Mouse (Mus musculus): ENCODE data around the gene Rit1. TPM values are rescaled to one million over a fixed set of nuclear protein-coding genes. Genes with fewer than 3 reads are reported as not detected.

Rit1 gene
- polyA plus RNA-seq (2014; fragmentation: Nextera tagmentation; extraction: Ambion mirVana) = 28.8 and 36.0 TPM in 2 replicates

DNA sequence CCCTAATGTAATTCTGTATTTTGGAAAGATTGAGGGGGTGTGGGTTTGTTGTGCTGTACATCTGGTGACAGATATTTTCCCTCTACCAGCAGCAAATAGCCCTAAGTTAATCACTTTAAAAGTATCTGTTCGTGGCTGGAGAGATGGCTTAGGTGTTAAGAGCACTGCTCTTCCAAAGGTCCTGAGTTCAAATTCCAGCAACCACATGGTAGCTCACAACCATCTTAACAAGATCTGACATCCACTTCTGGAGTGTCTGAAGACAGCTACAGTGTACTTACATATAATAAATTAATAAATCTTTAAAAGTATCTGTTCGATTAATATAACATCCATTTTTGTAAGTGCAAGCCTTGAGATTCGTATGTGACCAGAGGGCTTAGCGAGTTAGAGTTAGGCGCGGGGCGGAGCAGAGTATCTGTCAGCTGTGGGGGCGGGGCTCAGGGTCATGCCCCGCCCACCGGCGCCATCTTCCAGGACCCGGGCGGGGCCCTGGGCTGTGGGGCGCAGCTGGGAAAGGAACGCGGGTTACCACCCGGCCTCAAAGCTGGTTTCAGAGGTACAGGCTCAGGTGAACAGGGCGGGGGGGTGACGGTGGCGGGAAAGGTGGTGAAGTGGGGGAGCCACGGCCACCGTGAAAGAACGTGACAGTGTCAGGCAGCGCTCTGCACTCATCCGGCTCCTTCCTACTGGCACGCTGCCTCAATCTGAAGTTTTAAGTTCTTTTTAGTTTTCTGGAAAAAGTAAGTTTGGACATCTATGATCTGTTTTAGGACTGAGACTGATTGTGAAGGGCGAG is at the start of gene Rit1:
Rit1 (plus strand) TSS at position 440 of the 799 bp plus-strand sequence.
- 0 out of 2 replicates have a peak within 1 kb of the TSS, but pooled peaks have one; percentile 15 for H3K27ac ChIP-seq (replicated peaks; ENCODE audit: low read depth, low read length)
- peaks cover 6% of the 10 kb centered on the region for H3K36me3 ChIP-seq (ENCODE audit: control insufficient read depth, insufficient read depth, low read length)
- H3K4me2 ChIP-seq (ENCODE audit: low read depth, severe bottlenecking) = peak within 1 kb of the TSS; percentile 87
- peak within 1 kb of the TSS; percentile 64 for H3K9ac ChIP-seq (ENCODE audit: low read length)
- peak within 1 kb of the TSS; percentile 55 for H3K4me3 ChIP-seq (ENCODE audit: low read depth, low read length)
- H3K9me3 ChIP-seq (ENCODE audit: control insufficient read depth, low read length) = no peaks in the 10 kb centered on the region
- WGBS = 2% methylated on average over 27 of the region's 27 CpGs
- no peaks in the 10 kb centered on the region for H3K27me3 ChIP-seq (ENCODE audit: control insufficient read depth, insufficient read depth, low read length)
- ATAC-seq (ENCODE audit: insufficient number of reproducible peaks, low FRiP score, low TSS enrichment, low read depth) (peak; percentile 89), DNase-seq (ENCODE audit: low spot score) (peak; percentile 85)
- H3K4me1 ChIP-seq (ENCODE audit: control insufficient read depth, insufficient read depth, low read length) = peaks cover 7% of the 10 kb centered on the region; the same call in 1 of the 2 replicates

DNA sequence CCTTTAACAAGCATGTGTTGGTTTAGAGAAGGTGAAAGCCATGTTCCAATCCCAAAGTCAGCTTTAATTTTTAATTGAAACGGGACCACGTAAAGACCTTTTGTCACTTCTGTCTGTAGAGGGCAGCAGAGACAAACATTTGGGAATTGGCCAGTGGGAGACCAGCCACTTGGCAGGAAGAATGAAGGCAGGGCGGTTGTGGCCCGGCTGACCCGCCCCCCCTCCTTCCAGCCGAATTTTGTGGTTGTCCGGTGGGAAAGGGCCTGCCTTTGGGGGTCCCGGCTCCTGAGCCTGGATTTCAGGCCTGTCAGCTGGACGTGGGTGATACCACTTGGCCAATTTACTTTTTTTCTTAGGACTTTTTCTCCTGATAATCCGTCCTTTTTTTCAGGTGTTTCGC is 39.2 kb upstream of the Rit1 start:
- Histone ChIP-seq H3K36me3 (ENCODE audit: control insufficient read depth, insufficient read depth, low read length) (no peaks in the 10 kb centered on the region), H3K27me3 (ENCODE audit: control insufficient read depth, insufficient read depth, low read length) (no peaks in the 10 kb centered on the region), H3K4me1 (ENCODE audit: control insufficient read depth, insufficient read depth, low read length) (no peaks in the 10 kb centered on the region), H3K4me3 (ENCODE audit: low read depth, low read length) (no peak overlapping the region; the same call in 1 of the 2 replicates), H3K27ac (replicated peaks; ENCODE audit: low read depth, low read length) (no peak overlapping the region), H3K9me3 (ENCODE audit: control insufficient read depth, low read length) (no peaks in the 10 kb centered on the region), H3K9ac (ENCODE audit: low read length) (peak overlapping the region; percentile 45; the same call in 1 of the 2 replicates), H3K4me2 (ENCODE audit: low read depth, severe bottlenecking) (peak overlapping the region; percentile 39)
- 11% methylated on average over 11 of the region's 11 CpGs for WGBS
- ATAC-seq (ENCODE audit: insufficient number of reproducible peaks, low FRiP score, low TSS enrichment, low read depth) (peak; percentile 67; the same call in 1 of the 2 replicates), DNase-seq (ENCODE audit: low spot score) (peak; percentile 81)

- 97% methylated on average over 2 of the region's 2 CpGs for WGBS
- DNase-seq (ENCODE audit: low spot score) (no peak), ATAC-seq (ENCODE audit: insufficient number of reproducible peaks, low FRiP score, low TSS enrichment, low read depth) (no peak)
- Histone ChIP-seq H3K9me3 (ENCODE audit: control insufficient read depth, low read length) (no peaks in the 10 kb centered on the region), H3K27ac (replicated peaks; ENCODE audit: low read depth, low read length) (no peak overlapping the region), H3K4me1 (ENCODE audit: control insufficient read depth, insufficient read depth, low read length) (peaks cover 5% of the 10 kb centered on the region; the same call in 1 of the 2 replicates), H3K36me3 (ENCODE audit: control insufficient read depth, insufficient read depth, low read length) (no peaks in the 10 kb centered on the region), H3K9ac (ENCODE audit: low read length) (no peak overlapping the region), H3K4me2 (ENCODE audit: low read depth, severe bottlenecking) (no peak overlapping the region), H3K4me3 (ENCODE audit: low read depth, low read length) (no peak overlapping the region), H3K27me3 (ENCODE audit: control insufficient read depth, insufficient read depth, low read length) (no peaks in the 10 kb centered on the region)
Observed at GRCm38 (mm10) chr3:88683814-88684213, 32.8 kb upstream of the Rit1 start.

DNA sequence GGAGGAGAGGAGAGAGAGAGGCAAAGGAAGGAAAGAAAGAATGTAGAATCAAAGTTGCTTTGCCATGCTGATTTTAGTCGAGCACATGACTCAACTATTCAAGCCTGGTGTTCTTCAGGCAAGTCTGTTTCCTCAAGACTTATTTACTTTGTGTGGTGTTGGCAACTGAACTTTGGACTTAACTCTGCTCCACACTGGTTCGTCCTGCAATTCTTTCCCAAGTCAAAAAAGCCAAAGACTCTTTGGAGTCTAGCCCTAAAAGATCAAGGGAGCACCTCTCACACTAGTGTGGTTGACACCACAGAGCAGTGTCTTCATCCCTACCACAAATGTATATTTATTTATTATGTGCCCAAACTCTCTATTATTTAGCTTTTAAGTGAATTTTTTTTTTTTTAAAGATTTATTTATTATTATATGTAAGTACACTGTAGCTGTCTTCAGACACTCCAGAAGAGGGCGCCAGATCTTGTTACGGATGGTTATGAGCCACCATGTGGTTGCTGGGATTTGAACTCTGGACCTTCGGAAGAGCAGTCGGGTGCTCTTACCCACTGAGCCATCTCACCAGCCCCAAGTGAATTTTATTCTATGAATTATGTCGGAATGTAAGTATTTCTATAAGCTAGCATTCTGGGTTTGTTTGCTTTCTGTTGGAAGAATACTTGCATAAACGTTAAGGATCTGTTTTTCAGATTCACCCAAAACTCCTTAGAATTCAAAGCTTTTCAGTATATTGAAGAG is 32.2 kb upstream of the Rit1 start:
- peak overlapping the region; percentile 37 for H3K4me2 ChIP-seq (ENCODE audit: low read depth, severe bottlenecking)
- no peaks in the 10 kb centered on the region for H3K9me3 ChIP-seq (ENCODE audit: control insufficient read depth, low read length)
- H3K27me3 ChIP-seq (ENCODE audit: control insufficient read depth, insufficient read depth, low read length) = no peaks in the 10 kb centered on the region
- DNase-seq (ENCODE audit: low spot score) (no peak), ATAC-seq (ENCODE audit: insufficient number of reproducible peaks, low FRiP score, low TSS enrichment, low read depth) (no peak)
- no peak overlapping the region for H3K27ac ChIP-seq (replicated peaks; ENCODE audit: low read depth, low read length)
- no peak overlapping the region for H3K9ac ChIP-seq (ENCODE audit: low read length)
- H3K4me3 ChIP-seq (ENCODE audit: low read depth, low read length) = peak overlapping the region; percentile 99; the same call in 1 of the 2 replicates
- H3K36me3 ChIP-seq (ENCODE audit: control insufficient read depth, insufficient read depth, low read length) = no peaks in the 10 kb centered on the region
- peaks cover 5% of the 10 kb centered on the region; the same call in 1 of the 2 replicates for H3K4me1 ChIP-seq (ENCODE audit: control insufficient read depth, insufficient read depth, low read length)
- WGBS = 65% methylated on average over 8 of the region's 8 CpGs

DNA sequence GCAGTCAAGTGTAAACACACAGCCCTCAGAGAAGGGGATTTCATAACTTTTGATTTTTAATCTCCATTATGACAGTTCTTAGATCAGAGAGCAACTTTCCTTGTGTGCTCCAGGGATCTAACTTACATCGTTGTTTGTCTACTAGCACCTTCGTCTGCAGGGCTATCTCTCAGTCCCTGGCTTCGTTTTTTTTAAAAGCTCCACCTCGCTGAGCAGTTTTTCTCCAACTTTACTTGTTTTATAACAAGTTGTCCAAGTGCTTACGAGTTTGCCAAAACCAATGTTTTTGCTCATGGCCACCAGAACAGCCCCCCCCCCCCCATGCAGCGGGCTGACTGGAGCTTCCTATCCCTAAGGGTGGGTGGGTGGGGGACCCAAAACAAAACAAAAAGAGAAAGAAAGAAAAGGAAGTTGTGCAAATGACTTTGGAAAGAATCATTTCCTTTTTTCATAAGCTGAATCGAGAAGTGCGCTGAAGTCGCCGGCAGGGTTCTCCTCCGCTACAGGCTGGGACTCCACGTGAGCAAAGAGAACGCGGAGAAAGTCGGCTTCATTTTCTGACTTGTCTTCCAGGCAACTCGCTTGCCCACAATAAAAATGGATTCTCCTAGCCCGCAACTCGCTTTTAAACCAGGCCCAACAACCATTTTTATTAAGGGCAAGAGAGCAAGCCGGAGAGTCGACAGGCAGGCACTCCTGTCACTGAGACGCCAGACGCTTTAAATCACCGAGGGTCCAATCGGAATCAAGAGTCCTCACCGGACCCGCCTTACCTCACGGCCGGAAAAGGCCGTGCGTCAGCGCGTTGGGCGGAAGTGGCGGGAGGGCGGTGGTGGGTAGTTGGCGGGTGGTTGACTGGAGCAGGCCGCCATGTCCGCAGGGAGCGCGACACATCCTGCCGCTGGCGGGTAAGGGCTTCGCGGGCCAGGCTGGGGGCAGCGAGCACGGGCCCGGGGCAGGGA is 31.4 kb upstream of the Rit1 start, which contains the start of gene Khdc4:
Khdc4 (plus strand) TSS at position 824 of the 962 bp plus-strand sequence.
- 1% methylated on average over 47 of the region's 47 CpGs for WGBS
- Histone ChIP-seq H3K27me3 (ENCODE audit: control insufficient read depth, insufficient read depth, low read length) (no peaks in the 10 kb centered on the region), H3K4me3 (ENCODE audit: low read depth, low read length) (peak within 1 kb of the TSS; percentile 99), H3K4me1 (ENCODE audit: control insufficient read depth, insufficient read depth, low read length) (peaks cover 5% of the 10 kb centered on the region; the same call in 1 of the 2 replicates), H3K27ac (replicated peaks; ENCODE audit: low read depth, low read length) (peak within 1 kb of the TSS; percentile 85), H3K9ac (ENCODE audit: low read length) (peak within 1 kb of the TSS; percentile 98), H3K4me2 (ENCODE audit: low read depth, severe bottlenecking) (peak within 1 kb of the TSS; percentile 67), H3K36me3 (ENCODE audit: control insufficient read depth, insufficient read depth, low read length) (peaks cover 5% of the 10 kb centered on the region; the same call in 1 of the 2 replicates), H3K9me3 (ENCODE audit: control insufficient read depth, low read length) (no peaks in the 10 kb centered on the region)
- DNase-seq (ENCODE audit: low spot score) (peak; percentile 97), ATAC-seq (ENCODE audit: insufficient number of reproducible peaks, low FRiP score, low TSS enrichment, low read depth) (peak; percentile 98)

GRCm38 (mm10) chr3:88685958-88686451 is 30.6 kb upstream of the Rit1 start:
- Histone ChIP-seq H3K9ac (ENCODE audit: low read length) (peak overlapping the region; percentile 98), H3K4me2 (ENCODE audit: low read depth, severe bottlenecking) (peak overlapping the region; percentile 67), H3K9me3 (ENCODE audit: control insufficient read depth, low read length) (no peaks in the 10 kb centered on the region), H3K4me1 (ENCODE audit: control insufficient read depth, insufficient read depth, low read length) (peaks cover 5% of the 10 kb centered on the region; the same call in 1 of the 2 replicates), H3K27me3 (ENCODE audit: control insufficient read depth, insufficient read depth, low read length) (no peaks in the 10 kb centered on the region), H3K27ac (replicated peaks; ENCODE audit: low read depth, low read length) (peak overlapping the region; percentile 85), H3K4me3 (ENCODE audit: low read depth, low read length) (peak overlapping the region; percentile 99), H3K36me3 (ENCODE audit: control insufficient read depth, insufficient read depth, low read length) (peaks cover 12% of the 10 kb centered on the region)
- under 1% methylated on average over 45 of the region's 45 CpGs for WGBS
- ATAC-seq (ENCODE audit: insufficient number of reproducible peaks, low FRiP score, low TSS enrichment, low read depth) = peak; percentile 58; the same call in 1 of the 2 replicates
- no peak for DNase-seq (ENCODE audit: low spot score)

GRCm38 (mm10) chr3:88686734-88687611 is 29.7 kb upstream of the Rit1 start:
- Histone ChIP-seq H3K27ac (replicated peaks; ENCODE audit: low read depth, low read length) (no peak overlapping the region; the same call in 1 of the 2 replicates), H3K4me1 (ENCODE audit: control insufficient read depth, insufficient read depth, low read length) (peaks cover 5% of the 10 kb centered on the region; the same call in 1 of the 2 replicates), H3K4me3 (ENCODE audit: low read depth, low read length) (peak overlapping the region; percentile 99), H3K9me3 (ENCODE audit: control insufficient read depth, low read length) (no peaks in the 10 kb centered on the region), H3K9ac (ENCODE audit: low read length) (peak overlapping the region; percentile 98), H3K36me3 (ENCODE audit: control insufficient read depth, insufficient read depth, low read length) (peaks cover 17% of the 10 kb centered on the region), H3K4me2 (ENCODE audit: low read depth, severe bottlenecking) (peak overlapping the region; percentile 67), H3K27me3 (ENCODE audit: control insufficient read depth, insufficient read depth, low read length) (no peaks in the 10 kb centered on the region)
- ATAC-seq (ENCODE audit: insufficient number of reproducible peaks, low FRiP score, low TSS enrichment, low read depth) = no peak
- DNase-seq (ENCODE audit: low spot score) = no peak
- 53% methylated on average over 13 of the region's 13 CpGs for WGBS

Measured in limb, embryonic 11.5 days (tissue).